Mouse (Mus musculus) embryonic fibroblast, embryonic 13.5 days (primary cell): ENCODE measurements around the gene Ctsl.

Experiments used
- CTCF ChIP-seq: IDR thresholded peaks from 2 replicates; pipeline ENCODE4 v1.5.1; 2011; ENCODE audit warnings: mild to moderate bottlenecking, control low read depth, low read length, moderate library complexity, borderline replicate concordance; ENCODE audit not compliant: insufficient read depth
- POLR2A ChIP-seq: IDR thresholded peaks from 2 replicates; pipeline ENCODE4 v1.6.1; 2011; ENCODE audit warnings: low read depth, mild to moderate bottlenecking, control low read depth, low read length, moderate library complexity

DNA sequence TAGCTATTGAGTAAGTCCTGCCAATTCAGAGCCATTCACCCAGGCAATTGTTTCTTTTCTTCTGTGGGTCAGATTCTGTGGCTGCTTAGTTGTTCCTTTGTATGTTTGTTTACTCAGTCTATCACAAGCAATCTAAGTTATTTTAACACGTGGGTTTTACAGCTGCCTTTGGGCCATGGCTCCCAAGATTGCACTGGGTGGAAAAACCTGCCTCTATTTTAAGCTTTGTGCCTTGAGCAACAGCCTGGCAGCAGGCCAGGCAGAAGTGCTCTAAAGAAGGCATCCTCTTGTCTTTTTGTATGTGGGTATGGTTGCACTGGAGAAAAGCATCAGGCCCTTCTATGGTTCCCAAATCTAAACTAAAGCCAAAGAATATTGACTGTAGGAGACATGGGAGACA is 3.0 kb upstream of the Ctsl start:
- TF ChIP-seq POLR2A, result no peak
- no peak for TF ChIP-seq CTCF
